Mouse (Mus musculus): ENCODE data around the gene Vmn1r113. TPM values are rescaled to one million over a fixed set of nuclear protein-coding genes. Genes with fewer than 3 reads are reported as not detected.
"Not testable (repeated sequence)": the region's sequence is repeated elsewhere in the genome, so short reads cannot be mapped to it uniquely, and the experiment has no call there.

The Vmn1r113 gene
- total RNA-seq (2021), result not detected
- long read RNA-seq, experiment 1, result 0 reads
- long read RNA-seq, experiment 2, result 0 reads

DNA sequence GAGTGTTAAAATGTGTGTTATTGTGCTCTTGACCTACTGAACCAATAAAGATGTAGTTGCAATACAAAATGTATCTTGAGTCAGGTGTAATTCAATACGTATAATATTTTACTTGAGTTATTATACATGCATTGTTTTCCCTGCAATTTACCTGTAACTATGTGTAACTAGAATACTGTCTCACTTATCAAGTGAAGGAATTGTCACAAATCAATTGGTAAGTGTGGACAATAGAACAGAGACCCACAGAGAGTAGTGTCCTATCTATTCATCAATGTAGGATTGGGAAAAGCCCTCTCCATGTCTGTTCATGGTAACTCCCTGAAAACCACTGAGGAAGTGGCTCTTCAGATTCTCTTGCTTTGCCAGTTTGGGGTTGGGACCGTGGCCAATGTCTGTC is at the start of gene Vmn1r113:
Gene Vmn1r113 (plus strand): TSS at position 301 of the 400 bp plus-strand sequence.
- not testable (repeated sequence) for DNase-seq (ENCODE audit: low spot score in 2 of 2)

DNA sequence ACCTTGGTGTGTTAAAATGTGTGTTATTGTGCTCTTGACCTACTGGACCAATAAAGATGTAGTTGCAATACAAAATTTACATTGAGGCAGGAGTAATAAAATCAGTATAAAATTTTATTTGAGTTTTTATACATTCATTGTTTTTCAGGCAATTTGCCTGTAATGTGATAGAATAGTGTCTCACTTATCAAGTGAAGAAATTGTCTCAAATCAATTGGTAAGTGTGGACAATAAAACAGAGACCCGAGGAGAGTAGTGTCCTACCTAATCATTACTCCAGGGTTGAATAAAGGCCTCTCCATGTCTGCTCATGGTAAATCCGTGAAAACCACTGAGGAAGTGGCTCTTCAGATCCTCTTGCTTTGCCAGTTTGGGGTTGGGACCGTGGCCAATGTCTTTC is 16.2 kb upstream of the Vmn1r113 start, which contains the start of gene Vmn1r112:
Gene Vmn1r112 (plus strand): TSS at position 301 of the 400 bp plus-strand sequence.
- DNase-seq (ENCODE audit: low spot score in 2 of 2), result not testable (repeated sequence)

DNA sequence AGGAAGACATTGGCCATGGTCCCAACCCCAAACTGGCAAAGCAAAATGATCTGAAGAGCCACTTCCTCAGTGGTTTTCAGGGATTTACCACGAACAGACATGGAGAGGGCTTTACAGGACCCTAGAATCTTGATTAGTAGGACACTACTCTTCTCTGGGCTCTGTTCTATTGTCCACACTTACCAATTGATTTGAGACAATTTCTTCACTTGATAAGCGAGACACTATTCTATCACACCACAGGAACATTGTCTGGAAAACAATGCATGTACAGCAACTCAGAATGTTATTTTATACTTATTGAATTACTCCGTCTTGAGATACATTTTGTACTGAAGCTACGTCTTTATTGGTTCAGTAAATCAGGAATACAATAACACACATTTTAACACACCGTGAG is 25.0 kb downstream of the Vmn1r113 start, which contains the start of gene Vmn1r114:
Gene Vmn1r114 (minus strand): TSS at position 101 of the 400 bp plus-strand sequence.
- not testable (repeated sequence) for DNase-seq (ENCODE audit: low spot score in 2 of 2)

Other genes starting within 250 kb of the Vmn1r113 start
- gene Gm5726, start 241.5 kb upstream of the Vmn1r113 start, total RNA-seq (2021), result not detected
- not detected for gene Gm4141, start 211.0 kb upstream of the Vmn1r113 start, total RNA-seq (2021)
- not detected for gene Gm4513, start 188.3 kb upstream of the Vmn1r113 start, total RNA-seq (2021)
- not detected for gene Vmn1r107, start 118.4 kb upstream of the Vmn1r113 start, total RNA-seq (2021)
- not detected for gene Vmn1r111, start 84.1 kb upstream of the Vmn1r113 start, total RNA-seq (2021)
- not detected for gene Gm10668, start 56.7 kb upstream of the Vmn1r113 start, total RNA-seq (2021)
- gene Vmn1r112, start 16.1 kb upstream of the Vmn1r113 start, total RNA-seq (2021), result not detected
- not detected for gene Vmn1r114, start 24.9 kb downstream of the Vmn1r113 start, total RNA-seq (2021)
- not detected for gene Vmn1r115, start 57.7 kb downstream of the Vmn1r113 start, total RNA-seq (2021)
- not detected for gene Vmn1r116, start 85.0 kb downstream of the Vmn1r113 start, total RNA-seq (2021)
- gene Vmn1r117, start 96.8 kb downstream of the Vmn1r113 start, total RNA-seq (2021), result not detected
- gene Vmn1r118, start 125.1 kb downstream of the Vmn1r113 start, total RNA-seq (2021), result not detected
- gene Vmn1r119, start 225.2 kb downstream of the Vmn1r113 start, total RNA-seq (2021), result not detected

All from layer of hippocampus, postnatal 14 days (tissue).